Mouse (Mus musculus): ENCODE results near the gene Naa30. TPM values are rescaled to one million over a fixed set of nuclear protein-coding genes. Genes with fewer than 3 reads are reported as not detected.

Gene Naa30
- 5.2 and 5.6 TPM in 2 replicates for polyA plus RNA-seq (2015; fragmentation: Nextera tagmentation; extraction: Ambion mirVana)

DNA sequence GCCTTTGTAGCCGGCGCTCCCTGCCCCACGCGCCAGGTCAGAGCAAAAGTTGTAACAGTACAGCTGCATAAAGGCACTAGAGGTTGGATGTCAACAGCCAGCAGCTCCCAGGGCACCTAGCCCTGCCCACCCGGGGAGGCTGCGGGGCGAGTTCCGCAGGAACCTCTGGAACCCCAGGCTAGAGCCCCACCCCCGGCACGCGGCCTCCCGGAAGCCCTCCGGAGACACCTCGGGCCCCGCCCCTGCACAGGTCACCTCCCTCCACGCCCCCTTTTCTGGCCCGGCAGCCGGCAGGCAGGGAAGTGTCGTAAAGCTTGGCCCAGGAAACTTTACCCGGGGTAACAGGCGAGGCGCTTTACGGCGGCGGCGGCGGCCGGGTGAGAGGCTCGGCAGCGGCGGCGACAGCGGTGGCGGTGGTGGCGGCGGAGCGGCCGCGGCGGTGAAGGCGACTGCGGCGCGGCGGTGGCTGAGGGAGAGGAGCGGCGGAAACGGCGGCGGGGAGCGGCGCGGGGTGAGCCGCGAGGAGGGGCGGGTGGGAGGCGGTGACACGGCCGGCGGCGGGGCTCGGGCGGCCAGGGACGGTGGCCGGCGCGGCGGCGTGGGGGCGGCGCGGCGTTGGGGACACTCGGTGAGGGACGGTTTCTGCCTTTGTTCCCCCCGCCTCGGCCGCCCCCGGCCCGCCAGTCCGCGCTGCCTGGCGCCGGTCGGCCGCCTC is at the start of gene Naa30:
Gene Naa30 (plus strand): TSS at position 360 of the 715 bp plus-strand sequence.

Other genes with a start within 250 kb of the Naa30 start
- gene Ap5m1, start 106.1 kb upstream of the Naa30 start, polyA plus RNA-seq (2015; fragmentation: Nextera tagmentation; extraction: Ambion mirVana), result 12.0 and 13.9 TPM in 2 replicates
- gene Exoc5, start 105.6 kb upstream of the Naa30 start, polyA plus RNA-seq (2015; fragmentation: Nextera tagmentation; extraction: Ambion mirVana), result 24.0 and 24.1 TPM in 2 replicates
- 0.17 TPM in 2 replicates for gene ccdc198, start 73.2 kb downstream of the Naa30 start, polyA plus RNA-seq (2015; fragmentation: Nextera tagmentation; extraction: Ambion mirVana)

Measured in spleen, postnatal 0 days (tissue).